Mouse (Mus musculus) embryo, embryonic 10.5 days (tissue): ENCODE measurements at regions not wholly inside any gene's neighbourhood (a gene's known extent, or its start where the extent isn't known, plus 50 kb on each side); places are given as distances from the start of the nearest gene placed in this dataset.

Source experiments
- DNase-seq: peaks from one replicate; pipeline ENCODE4 v3.0.0-alpha.2; 2015; ENCODE audit warnings: low spot score

DNA sequence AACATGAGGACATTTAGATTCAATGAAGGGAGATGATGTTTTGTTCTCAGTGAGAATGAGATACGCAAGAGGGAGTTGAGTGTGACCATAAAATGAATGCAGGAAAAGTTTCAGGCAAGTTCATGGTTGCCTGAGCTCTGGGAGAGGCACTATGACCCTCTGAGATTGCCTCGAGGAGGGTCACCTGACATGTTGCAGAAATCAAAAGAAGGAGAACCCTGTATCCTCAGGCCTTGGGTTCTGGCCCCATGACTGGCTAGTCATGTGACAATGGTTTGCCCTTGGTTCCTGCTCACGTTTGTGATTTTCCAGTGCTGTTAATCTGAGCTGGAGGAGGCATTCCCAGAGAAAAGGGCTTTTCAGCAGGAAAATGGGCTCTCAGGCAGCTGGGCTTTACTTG, 98.9 kb downstream of the Mab21l3 start:
- DNase-seq, result no peak

- DNase-seq, result no peak
Observed at GRCm38 (mm10) chr3:101749031-101749632, 99.6 kb downstream of the Mab21l3 start.

GRCm38 (mm10) chr3:101748186-101748585, 100.6 kb downstream of the Mab21l3 start:
- no peak for DNase-seq

DNA sequence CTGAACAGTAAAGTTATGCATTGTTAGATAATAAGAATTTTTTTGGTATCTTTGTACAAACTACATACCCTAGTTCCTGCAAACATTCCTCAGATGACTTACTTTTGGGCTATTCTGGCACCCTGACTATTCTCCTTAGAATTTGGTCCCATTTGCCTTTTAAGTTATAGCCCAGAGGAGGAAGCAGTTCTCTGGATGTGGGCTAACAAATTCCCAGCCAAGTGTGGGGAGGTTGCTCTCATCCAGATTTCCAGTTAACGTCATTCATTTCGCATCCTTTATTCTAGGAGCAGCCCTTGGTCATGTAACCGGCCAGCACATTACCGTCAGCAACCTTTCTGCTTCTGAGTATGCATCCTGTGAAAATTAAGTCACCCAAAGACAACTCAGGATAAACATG, 107.9 kb downstream of the Mab21l3 start:
- no peak for DNase-seq

DNA sequence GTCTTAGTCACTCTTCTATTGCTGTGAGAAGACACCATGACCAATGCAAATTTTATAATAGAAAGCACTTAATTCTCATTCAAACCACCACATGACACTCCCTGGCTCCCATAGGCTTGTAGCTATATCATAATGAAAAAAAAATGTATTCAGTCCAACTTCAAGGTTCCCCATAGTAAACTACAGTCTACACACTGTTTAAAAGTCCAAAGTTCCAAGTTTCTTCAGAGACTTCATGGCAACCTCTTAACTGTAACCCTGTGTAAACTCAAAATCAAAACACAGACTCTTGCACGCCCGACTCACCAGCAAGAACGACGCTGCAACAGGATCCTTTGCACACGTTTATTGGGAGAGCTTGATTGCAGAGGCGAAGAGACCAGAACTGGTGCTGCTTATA, 111.6 kb downstream of the Mab21l3 start:
- no peak for DNase-seq

DNA sequence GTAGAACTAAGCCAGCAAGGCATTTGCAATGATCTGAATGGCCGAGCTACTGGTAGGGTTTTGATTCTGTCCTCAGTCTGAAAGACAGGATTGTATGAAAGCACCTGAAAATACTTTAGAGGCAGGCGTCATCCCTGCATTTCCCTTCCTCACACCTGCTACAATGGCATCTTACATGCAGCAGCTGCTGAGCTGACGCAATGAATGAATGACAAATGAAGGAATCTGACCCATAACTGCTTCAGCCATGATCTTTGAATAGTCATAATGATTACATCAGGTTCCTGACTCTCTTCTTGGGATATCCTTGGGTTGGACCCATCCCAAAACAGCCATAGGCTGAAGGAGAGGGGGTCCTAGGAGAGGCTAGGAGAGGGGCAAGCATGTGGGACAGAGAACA, 119.7 kb downstream of the Mab21l3 start:
- DNase-seq, result no peak

DNA sequence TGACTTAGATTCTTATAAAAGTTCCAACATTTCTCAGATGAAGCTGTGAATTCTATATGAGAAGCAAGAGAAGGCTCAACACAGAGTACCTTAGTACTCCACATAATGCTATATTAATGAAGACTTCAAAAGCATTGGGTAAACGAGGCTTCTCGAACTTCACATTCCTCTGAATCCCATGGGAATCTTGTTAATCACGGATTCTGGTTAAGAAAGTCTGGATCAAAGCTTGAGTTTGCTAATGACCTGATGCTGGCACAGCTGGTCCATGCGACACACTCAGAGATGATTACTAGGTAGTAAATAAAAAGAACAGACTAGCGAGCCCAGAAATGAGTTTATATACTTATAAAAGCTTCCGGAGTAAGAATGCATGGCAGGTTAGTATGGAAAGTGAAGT, 118.4 kb upstream of the Atp1a1 start:
- peak; percentile 19 for DNase-seq

DNA sequence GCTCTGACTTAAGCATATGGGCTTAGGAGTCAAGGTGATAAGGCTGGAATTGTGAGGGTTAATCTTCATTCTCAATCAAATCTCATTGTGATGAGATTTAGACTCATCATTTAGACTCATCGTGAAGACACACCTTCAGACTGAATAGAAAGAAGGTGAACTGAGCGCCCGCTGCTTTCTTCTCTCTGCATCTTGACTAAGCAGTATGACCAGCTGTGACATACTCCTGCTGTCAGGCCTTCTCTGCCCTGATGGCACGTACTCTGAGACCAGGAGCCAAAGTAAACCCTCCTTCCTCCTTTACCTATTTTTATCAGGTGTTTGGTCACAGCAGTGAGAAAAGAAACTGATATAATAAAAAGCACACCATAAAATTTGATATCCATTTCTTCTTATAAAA, 117.5 kb upstream of the Atp1a1 start:
- no peak for DNase-seq

DNA sequence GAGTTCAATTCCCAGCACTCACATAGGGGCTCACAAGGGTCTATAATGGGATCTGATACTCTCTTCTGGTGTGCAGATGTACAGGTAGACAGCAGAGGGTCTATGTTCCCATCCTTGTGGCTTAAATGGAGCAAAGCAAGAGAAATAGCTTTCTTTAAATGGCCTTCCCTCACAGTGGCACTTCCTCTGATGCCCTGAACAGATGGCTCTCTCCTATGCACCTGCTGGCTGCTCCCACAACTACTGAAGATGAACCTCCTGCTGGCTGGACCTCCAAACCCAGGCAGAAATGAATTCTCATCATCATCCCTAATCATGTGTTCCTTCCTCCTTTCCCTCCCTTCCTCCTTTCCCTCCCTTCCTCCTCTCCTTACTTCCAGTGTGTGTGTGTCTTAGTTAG, 110.9 kb upstream of the Atp1a1 start:
- no peak for DNase-seq

DNA sequence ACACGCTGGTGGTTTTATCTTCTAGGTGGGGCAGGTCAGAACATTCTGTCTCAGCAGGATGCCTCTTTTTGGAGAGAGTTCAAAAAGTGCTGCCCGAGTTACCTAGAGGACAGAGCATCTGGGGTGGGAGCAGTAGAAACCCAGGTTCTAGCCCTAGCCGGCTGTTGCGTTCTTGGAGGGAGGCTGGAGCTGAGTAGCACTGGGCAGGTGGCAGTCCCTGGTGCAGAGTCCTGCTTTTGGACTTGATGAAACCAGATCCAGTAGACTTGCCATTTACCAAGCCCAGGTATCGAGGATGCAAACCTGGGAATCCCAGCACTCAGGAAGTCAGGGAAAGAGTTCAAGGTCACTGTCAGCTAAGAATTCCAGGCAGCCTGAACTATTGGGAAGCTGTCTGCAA, 110.3 kb upstream of the Atp1a1 start:
- DNase-seq, result no peak

DNA sequence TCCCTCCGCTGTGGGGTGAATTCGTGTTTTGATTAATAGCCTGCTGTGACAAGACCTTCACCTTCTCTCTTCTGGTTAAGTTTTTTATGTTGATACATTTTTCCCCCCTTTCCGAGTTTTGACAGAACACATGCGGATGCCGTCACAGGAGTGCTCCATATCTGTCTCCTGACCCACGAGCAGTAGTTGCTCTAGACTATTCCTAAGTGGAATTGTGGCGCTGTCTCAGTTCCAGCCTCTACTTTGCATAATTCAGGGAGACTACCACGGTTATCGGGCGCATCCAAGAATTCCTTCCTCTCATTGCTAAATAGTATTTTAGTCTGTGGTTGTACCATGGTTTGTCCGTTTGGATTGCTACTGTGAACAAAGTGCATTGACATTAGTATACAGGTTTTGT, 109.2 kb upstream of the Atp1a1 start:
- DNase-seq, result no peak

- peak; percentile 23 for DNase-seq
Observed at GRCm38 (mm10) chr3:101713138-101713638, 108.7 kb upstream of the Atp1a1 start.

GRCm38 (mm10) chr3:101712666-101713065, 108.2 kb upstream of the Atp1a1 start:
- DNase-seq, result peak; percentile 12

GRCm38 (mm10) chr3:101711594-101712171, 107.2 kb upstream of the Atp1a1 start:
- DNase-seq, result peak; percentile 59

- DNase-seq, result no peak
Observed at GRCm38 (mm10) chr3:101709379-101709970, 105.0 kb upstream of the Atp1a1 start.

DNA sequence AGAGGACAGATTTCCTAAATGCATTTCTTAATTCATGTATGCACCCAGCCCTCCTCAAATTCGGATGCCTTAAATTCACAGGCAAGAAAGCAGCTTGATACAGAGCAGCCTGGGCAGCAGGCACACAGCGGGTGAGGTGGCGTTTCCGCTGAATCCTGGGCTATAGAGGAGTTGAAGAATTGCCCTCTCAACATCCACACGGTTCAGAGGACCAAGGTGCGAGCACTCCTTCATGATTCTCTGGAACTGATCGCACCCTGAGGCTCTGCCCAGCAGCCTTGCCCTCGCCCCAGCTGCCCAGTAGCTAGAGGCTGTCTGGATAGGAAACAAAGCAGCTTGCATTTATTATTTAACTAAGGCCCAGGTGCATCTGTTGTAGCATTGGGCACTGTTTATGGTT, 104.3 kb upstream of the Atp1a1 start:
- no peak for DNase-seq

GRCm38 (mm10) chr3:101704919-101705318, 100.4 kb upstream of the Atp1a1 start:
- no peak for DNase-seq

DNA sequence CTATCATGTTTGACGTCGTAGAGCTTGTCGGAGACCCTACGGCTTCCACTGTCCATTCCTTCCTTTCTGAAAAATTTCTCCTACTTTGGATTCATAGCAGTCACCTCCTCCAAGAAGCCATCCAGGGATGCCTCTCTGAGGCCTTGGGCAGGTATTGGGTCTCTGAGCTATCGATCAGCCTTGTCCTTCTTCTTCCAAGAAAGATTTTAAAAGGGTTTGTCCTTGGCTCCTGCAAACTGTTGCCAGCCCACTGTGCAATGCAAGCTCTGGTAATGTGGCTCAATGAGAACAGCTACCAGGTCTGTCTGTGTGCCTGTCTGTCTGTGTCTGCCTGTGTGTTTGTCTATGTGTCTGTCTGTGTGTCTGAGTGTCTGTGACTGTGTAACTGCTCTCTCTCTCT, 99.8 kb upstream of the Atp1a1 start:
- no peak for DNase-seq

- peak; percentile 26 for DNase-seq
Observed at GRCm38 (mm10) chr3:101701763-101702173, 97.3 kb upstream of the Atp1a1 start.

DNA sequence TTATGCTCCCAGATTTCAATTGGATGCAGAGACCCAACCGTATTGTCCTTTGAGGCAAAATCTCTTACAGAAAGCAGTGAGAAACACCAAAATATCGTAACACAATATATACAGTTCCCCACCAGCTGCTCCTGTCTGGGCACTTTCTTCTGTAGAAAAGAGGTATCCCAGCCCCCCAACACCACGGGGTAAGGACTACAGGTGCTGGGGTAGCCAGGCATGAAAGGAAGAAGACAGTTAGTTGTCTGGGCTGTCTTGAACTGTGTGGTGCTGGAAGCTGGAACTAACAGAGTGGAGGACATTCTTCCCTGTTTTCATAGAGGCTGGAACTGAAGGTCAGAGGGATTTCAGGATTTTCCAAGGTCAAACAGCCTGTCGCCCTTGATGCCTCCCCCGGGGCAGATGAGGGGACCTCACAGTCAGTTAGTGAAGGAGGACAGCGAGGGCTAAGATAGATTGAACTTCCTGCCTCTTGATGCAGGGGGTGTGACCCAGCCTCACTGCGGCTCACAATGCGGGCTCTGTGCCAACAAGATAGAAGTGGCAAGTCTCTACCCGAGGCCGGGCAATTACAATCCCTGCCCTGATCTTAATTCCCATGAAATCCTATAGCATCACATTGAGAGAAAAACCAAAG, 96.6 kb upstream of the Atp1a1 start:
- peak; percentile 18 for DNase-seq

DNA sequence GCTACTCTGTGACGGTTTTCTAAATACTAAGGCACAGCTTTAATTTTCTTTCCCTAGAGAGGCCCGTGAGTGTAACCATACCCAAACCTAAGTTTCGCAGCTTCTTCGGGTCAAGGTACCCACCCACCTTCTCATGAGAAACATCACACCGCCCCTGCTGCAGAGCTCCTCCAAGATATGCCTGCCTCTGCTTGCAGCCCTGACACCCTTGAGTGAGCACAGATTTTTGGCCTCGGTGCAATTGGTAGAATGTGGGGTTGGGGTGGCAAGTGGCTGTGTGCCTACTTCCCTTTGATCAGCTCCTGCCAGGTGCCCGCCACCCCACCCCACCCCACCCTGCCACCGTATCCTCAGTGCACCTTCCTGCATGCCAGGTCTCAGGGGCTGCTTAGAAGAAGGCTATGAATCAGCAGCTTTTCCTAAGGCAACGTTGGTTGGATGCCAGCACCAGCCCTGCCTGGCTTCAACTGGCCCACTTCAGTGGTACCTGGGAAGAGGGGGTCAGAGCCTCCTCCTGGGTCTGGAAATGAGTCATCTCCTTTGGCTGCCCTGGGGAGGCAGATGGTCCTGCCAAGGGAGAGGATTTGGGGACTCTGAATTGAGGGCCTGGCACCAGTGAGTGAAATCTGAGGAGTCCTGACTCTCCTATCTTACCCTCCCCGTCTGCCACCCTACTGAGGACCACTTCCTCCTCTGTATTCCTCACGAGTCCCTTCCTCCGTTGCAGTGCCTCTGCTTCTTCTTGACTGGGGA, 95.6 kb upstream of the Atp1a1 start:
- no peak for DNase-seq

- no peak for DNase-seq
Observed at GRCm38 (mm10) chr3:101696832-101697231, 92.3 kb upstream of the Atp1a1 start.
